In the genomic region with DNA sequence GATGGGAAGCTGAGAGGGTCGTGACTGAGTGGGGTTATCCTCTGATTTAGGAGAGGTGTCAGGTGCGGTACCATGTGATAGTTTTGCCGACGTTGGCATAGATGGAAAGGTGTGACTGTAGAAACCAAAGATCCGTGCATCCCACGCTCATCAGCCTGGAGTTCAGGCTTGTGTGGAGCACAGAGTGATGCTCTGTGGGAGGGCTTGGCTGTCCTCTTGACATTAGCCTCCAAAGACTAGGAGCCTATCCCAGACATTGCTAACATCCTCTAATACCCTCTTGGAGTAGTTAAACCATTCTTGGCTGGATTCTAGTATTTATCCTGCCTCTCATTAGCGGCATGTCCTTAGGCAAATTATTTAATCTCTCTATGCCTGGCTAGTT, we compare ENCODE assay signal across 19 mouse cellular contexts. TPM values are rescaled to one million over a fixed set of nuclear protein-coding genes. Genes with fewer than 3 reads are reported as not detected.
DNase-seq lines count a peak whose midpoint lies in the region; ATAC-seq lines count a peak whose summit lies in the region.
"Had no signal": no experiment of that assay in that cellular context is flagged by ENCODE, and none has a peak within 500 bp of the region (broad histone marks: within the 10 kb centered on the region; RNA-seq: fewer than 3 reads in every experiment).

No protein-coding gene starts in this region.

- 87% methylated on average over 7 of the region's 7 CpGs for WGBS in hindbrain, embryonic 13.5 days
- 91% methylated on average over 7 of the region's 7 CpGs for WGBS in hindbrain, embryonic 12.5 days
- WGBS in neural tube, embryonic 13.5 days, result 75% methylated on average over 7 of the region's 7 CpGs
- WGBS in heart, embryonic 12.5 days, result 83% methylated on average over 7 of the region's 7 CpGs
- 79% methylated on average over 7 of the region's 7 CpGs for WGBS in kidney, embryonic 16.5 days

- peak overlapping the region; percentile 58 for H3K27ac ChIP-seq in hindbrain, embryonic 13.5 days
- no peak overlapping the region for H3K27ac ChIP-seq in hindbrain, embryonic 12.5 days
- H3K27ac ChIP-seq in neural tube, embryonic 13.5 days (replicated peaks), result peak overlapping the region; percentile 25; the same call in 1 of the 2 replicates
- no peak overlapping the region for H3K27ac ChIP-seq in heart, embryonic 12.5 days (ENCODE audit: poor library complexity, severe bottlenecking)
- no peak overlapping the region for H3K27ac ChIP-seq in kidney, embryonic 16.5 days (ENCODE audit: low read length)
- H3K27ac ChIP-seq: limb, embryonic 10.5 days; midbrain, embryonic 12.5 days; stomach, embryonic 15.5 days had no signal

- ATAC-seq in hindbrain, embryonic 13.5 days (ENCODE audit: low FRiP score), result 0 out of 2 replicates have a peak, but pooled peaks have one; percentile 16
- no peak for ATAC-seq in hindbrain, embryonic 12.5 days (ENCODE audit: low FRiP score)
- ATAC-seq in neural tube, embryonic 13.5 days (ENCODE audit: low read depth), result no peak
- no peak for ATAC-seq in heart, embryonic 12.5 days (ENCODE audit: insufficient number of reproducible peaks, low FRiP score)
- ATAC-seq in kidney, embryonic 16.5 days (ENCODE audit: low FRiP score, low TSS enrichment), result no peak
- ATAC-seq: inflammation-experienced regulatory T-cells, adult 6 months had no signal

- no peak overlapping the region for H3K4me3 ChIP-seq in hindbrain, embryonic 13.5 days
- H3K4me3 ChIP-seq in hindbrain, embryonic 12.5 days, result no peak overlapping the region
- H3K4me3 ChIP-seq in neural tube, embryonic 13.5 days, result no peak overlapping the region
- no peak overlapping the region for H3K4me3 ChIP-seq in heart, embryonic 12.5 days
- H3K4me3 ChIP-seq in kidney, embryonic 16.5 days (ENCODE audit: low read length), result no peak overlapping the region
- H3K4me3 ChIP-seq: limb, embryonic 10.5 days; midbrain, embryonic 12.5 days; stomach, embryonic 15.5 days had no signal

- no peaks in the 10 kb centered on the region for H3K9me3 ChIP-seq in hindbrain, embryonic 13.5 days
- H3K9me3 ChIP-seq in hindbrain, embryonic 12.5 days (replicated peaks), result no peaks in the 10 kb centered on the region
- no peaks in the 10 kb centered on the region for H3K9me3 ChIP-seq in neural tube, embryonic 13.5 days
- no peaks in the 10 kb centered on the region for H3K9me3 ChIP-seq in heart, embryonic 12.5 days (replicated peaks)
- no peaks in the 10 kb centered on the region for H3K9me3 ChIP-seq in kidney, embryonic 16.5 days (ENCODE audit: low read length)
- H3K9me3 ChIP-seq: limb, embryonic 10.5 days; stomach, embryonic 15.5 days had no signal

- H3K36me3 ChIP-seq in hindbrain, embryonic 13.5 days, result no peaks in the 10 kb centered on the region
- no peaks in the 10 kb centered on the region for H3K36me3 ChIP-seq in hindbrain, embryonic 12.5 days
- H3K36me3 ChIP-seq in neural tube, embryonic 13.5 days, result no peaks in the 10 kb centered on the region
- H3K36me3 ChIP-seq in heart, embryonic 12.5 days, result no peaks in the 10 kb centered on the region
- H3K36me3 ChIP-seq in kidney, embryonic 16.5 days (ENCODE audit: insufficient read depth, low read length), result no peaks in the 10 kb centered on the region
- H3K36me3 ChIP-seq: limb, embryonic 10.5 days; midbrain, embryonic 12.5 days; stomach, embryonic 15.5 days had no signal

- H3K4me2 ChIP-seq in hindbrain, embryonic 13.5 days, result no peak overlapping the region
- H3K4me2 ChIP-seq in hindbrain, embryonic 12.5 days (replicated peaks), result no peak overlapping the region
- no peak overlapping the region for H3K4me2 ChIP-seq in neural tube, embryonic 13.5 days
- H3K4me2 ChIP-seq in heart, embryonic 12.5 days, result no peak overlapping the region
- H3K4me2 ChIP-seq in kidney, embryonic 16.5 days (replicated peaks; ENCODE audit: low read depth, low read length), result no peak overlapping the region
- H3K4me2 ChIP-seq: liver, embryonic 11.5 days; lung, embryonic 14.5 days; midbrain, embryonic 12.5 days; stomach, embryonic 15.5 days had no signal

- no peak overlapping the region for H3K9ac ChIP-seq in hindbrain, embryonic 13.5 days
- no peak overlapping the region for H3K9ac ChIP-seq in hindbrain, embryonic 12.5 days
- H3K9ac ChIP-seq in neural tube, embryonic 13.5 days, result no peak overlapping the region
- no peak overlapping the region for H3K9ac ChIP-seq in heart, embryonic 12.5 days
- H3K9ac ChIP-seq in kidney, embryonic 16.5 days (replicated peaks; ENCODE audit: low read length), result no peak overlapping the region
- H3K9ac ChIP-seq: lung, embryonic 14.5 days; midbrain, embryonic 12.5 days; stomach, embryonic 15.5 days had no signal

- DNase-seq in cerebellum, adult 11-12 months, result peak; percentile 86
- DNase-seq in cerebellum, postnatal 4 days (ENCODE audit: low spot score in 2 of 2), result no peak
- DNase-seq in neural tube, embryonic 10.5 days (ENCODE audit: extremely low spot score, low spot score), result no peak
- DNase-seq: gastrocnemius, postnatal 36 days; heart, postnatal 10 days; kidney, adult 9 months; kidney, postnatal 4 days; thymus, postnatal 14 days had no signal

- H3K4me1 ChIP-seq in hindbrain, embryonic 13.5 days (replicated peaks), result peaks cover 51% of the 10 kb centered on the region
- H3K4me1 ChIP-seq in hindbrain, embryonic 12.5 days, result peaks cover 42% of the 10 kb centered on the region
- peaks cover 58% of the 10 kb centered on the region for H3K4me1 ChIP-seq in neural tube, embryonic 13.5 days (replicated peaks)
- H3K4me1 ChIP-seq in heart, embryonic 12.5 days (replicated peaks), result peaks cover 11% of the 10 kb centered on the region
- H3K4me1 ChIP-seq in kidney, embryonic 16.5 days (ENCODE audit: insufficient read depth, low read length), result peaks cover 31% of the 10 kb centered on the region

- no peaks in the 10 kb centered on the region for H3K27me3 ChIP-seq in hindbrain, embryonic 13.5 days
- no peaks in the 10 kb centered on the region for H3K27me3 ChIP-seq in hindbrain, embryonic 12.5 days
- no peaks in the 10 kb centered on the region for H3K27me3 ChIP-seq in neural tube, embryonic 13.5 days
- no peaks in the 10 kb centered on the region for H3K27me3 ChIP-seq in heart, embryonic 12.5 days (replicated peaks)
- no peaks in the 10 kb centered on the region for H3K27me3 ChIP-seq in kidney, embryonic 16.5 days (ENCODE audit: insufficient read depth, low read length)
- H3K27me3 ChIP-seq: midbrain, embryonic 12.5 days; stomach, embryonic 15.5 days had no signal

RNA-seq across cellular contexts. Expression of gene Tspan5, which starts 42.6 kb away (rescaled TPM):
- 89.1 and 97.0 TPM in 2 replicates for polyA plus RNA-seq in hindbrain, embryonic 13.5 days (2015; fragmentation: Nextera tagmentation; extraction: Ambion mirVana)
- polyA plus RNA-seq in hindbrain, embryonic 12.5 days (2016; fragmentation: Nextera tagmentation; extraction: Ambion mirVana), result 74.6 and 77.8 TPM in 2 replicates
- polyA plus RNA-seq in neural tube, embryonic 13.5 days (2015; fragmentation: Nextera tagmentation; extraction: Ambion mirVana), result 101 and 102 TPM in 2 replicates
- polyA plus RNA-seq in heart, embryonic 12.5 days (2016; fragmentation: Nextera tagmentation; extraction: Ambion mirVana), result 18.9 and 19.0 TPM in 2 replicates
- polyA plus RNA-seq in kidney, embryonic 16.5 days (2015; fragmentation: Nextera tagmentation; extraction: Ambion mirVana), result 22.8 and 24.1 TPM in 2 replicates

Comparison
In these comparisons a context has a peak if more than half of its experiments do, and no peak if none do; other contexts are left out.
1. H3K27ac ChIP-seq: peak in hindbrain, embryonic 13.5 days (single experiment) and neural tube, embryonic 13.5 days (single experiment); none in hindbrain, embryonic 12.5 days (single experiment), heart, embryonic 12.5 days (single experiment) and kidney, embryonic 16.5 days (single experiment).